Mouse (Mus musculus) cerebellum, adult 2 months (tissue): ENCODE measurements around the gene Lmf1.

ENCODE experiments used
- CTCF ChIP-seq: fragments of 200-500 bp; IDR thresholded peaks from 2 replicates; pipeline ENCODE4 v1.5.1; 2011; ENCODE audit warnings: low read depth, mild to moderate bottlenecking, control low read depth, low read length, moderate library complexity, borderline replicate concordance; ENCODE audit not compliant: insufficient read depth
- POLR2A ChIP-seq: fragments of 200-500 bp; IDR thresholded peaks from 2 replicates; pipeline ENCODE4 v1.6.1; 2011; ENCODE audit warnings: low read length, control low read depth, borderline replicate concordance; ENCODE audit not compliant: insufficient read depth

DNA sequence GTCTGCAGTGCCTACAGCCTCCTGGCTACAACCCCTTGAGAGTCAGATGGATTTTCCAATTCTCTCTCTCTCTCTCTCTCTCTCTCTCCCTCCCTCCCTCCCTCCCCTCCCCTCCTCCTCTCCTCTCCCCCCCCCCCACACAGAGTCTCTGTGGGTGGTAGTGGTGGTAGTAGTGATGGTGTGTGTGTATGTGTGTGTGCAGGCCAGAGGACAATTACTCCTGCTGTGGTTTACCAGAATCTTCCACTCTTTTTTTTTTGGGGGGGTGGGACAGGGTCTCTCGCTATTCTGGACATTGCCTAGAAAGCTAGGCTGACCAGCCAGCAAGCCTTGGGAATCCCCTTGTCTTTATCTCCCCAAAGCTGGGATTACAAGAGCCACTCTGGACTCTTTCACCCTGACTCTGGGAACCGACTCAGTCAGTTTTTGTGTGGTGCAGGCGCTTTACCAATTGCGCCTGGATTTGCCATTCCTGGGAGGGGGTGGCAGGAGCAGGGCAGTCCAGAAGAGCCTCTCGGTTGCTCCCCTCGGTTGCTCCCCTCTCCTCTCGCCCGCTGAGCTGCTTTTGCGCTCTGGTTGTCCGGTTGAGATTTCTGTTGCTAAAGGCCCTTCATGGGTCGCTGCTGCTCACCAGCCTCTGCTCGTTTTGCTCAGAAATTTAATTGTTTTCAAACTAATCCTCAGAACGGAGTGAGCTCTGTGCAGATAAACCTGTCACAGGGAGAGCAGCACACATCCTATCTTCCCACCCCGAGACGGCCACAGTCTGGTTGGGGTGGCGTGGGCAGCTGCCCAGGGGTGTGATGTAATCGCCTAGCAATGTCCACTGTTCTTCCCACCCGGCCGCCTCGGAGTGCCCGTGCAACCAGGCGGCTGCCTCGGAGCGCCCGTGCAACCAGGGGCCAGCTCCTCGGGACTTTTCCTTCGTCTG, 39.7 kb upstream of the Lmf1 start:
- no peak for TF ChIP-seq CTCF
- TF ChIP-seq POLR2A, result no peak
